Mouse (Mus musculus) cerebellum, adult 2 months (tissue): Measurements from ENCODE around the gene Nxph2. TPM values are rescaled to one million over a fixed set of nuclear protein-coding genes. Genes with fewer than 3 reads are reported as not detected.
A peak's percentile ranks its signal among the peaks of the same experiment; 100 is the strongest.
"Not testable (repeated sequence)": the region's sequence is repeated elsewhere in the genome, so short reads cannot be mapped to it uniquely, and the experiment has no call there.

Experiments
- DNase-seq, 2 experiments: peaks; one replicate each; pipeline ENCODE4 v3.0.0; 2021
- H3K27ac ChIP-seq: fragments of 200-500 bp; 2 replicates; pipeline ENCODE4 v1.5.1; 2012; ENCODE audit warnings: low read length, control low read depth, inconsistent platforms; ENCODE audit not compliant: insufficient read depth
- H3K27me3 ChIP-seq: fragments of 200-500 bp; 2 replicates; pipeline ENCODE4 v1.6.1; 2012; ENCODE audit warnings: inconsistent platforms, mild to moderate bottlenecking, low read length, moderate library complexity; ENCODE audit not compliant: control insufficient read depth, insufficient read depth
- H3K4me1 ChIP-seq: fragments of 200-500 bp; 2 replicates; pipeline ENCODE4 v1.6.1; 2011; ENCODE audit warnings: low read length; ENCODE audit not compliant: control insufficient read depth, insufficient read depth
- H3K4me3 ChIP-seq: fragments of 200-500 bp; replicated peaks from 2 replicates; pipeline ENCODE3; 2011; ENCODE audit warnings: mild to moderate bottlenecking, low read depth, low read length, control low read depth; ENCODE audit not compliant: insufficient read depth
- CTCF ChIP-seq: fragments of 200-500 bp; IDR thresholded peaks from 2 replicates; pipeline ENCODE4 v1.5.1; 2011; ENCODE audit warnings: low read depth, mild to moderate bottlenecking, control low read depth, low read length, moderate library complexity, borderline replicate concordance; ENCODE audit not compliant: insufficient read depth
- POLR2A ChIP-seq: fragments of 200-500 bp; IDR thresholded peaks from 2 replicates; pipeline ENCODE4 v1.6.1; 2011; ENCODE audit warnings: low read length, control low read depth, borderline replicate concordance; ENCODE audit not compliant: insufficient read depth
- WGBS: fragments of 180-500 bp; shearing (Covaris S2); methylation state at CpG from one replicate; pipeline ENCODE4 v1.1.7; 2018; 5-methylcytosine and 5-hydroxymethylcytosine counted together
- polyA plus RNA-seq: library from polyadenylated mRNA; depleted of rRNA; stranded (reverse); fragments of >200 nt; gene quantifications from 2 replicates; pipeline ENCODE4 v1.2.3, GENCODE M21; 2012; rRNA removed

The Nxph2 gene
- 0.87 and 0.95 TPM in 2 replicates for polyA plus RNA-seq

GRCm38 (mm10) chr2:23320746-23321585 lies at the start of gene Nxph2:
Nxph2 (plus strand) TSS chr2:23321246.
- no peak within 1 kb of the TSS for H3K27ac ChIP-seq
- H3K27me3 ChIP-seq: no peaks in the 10 kb centered on the region
- H3K4me1 ChIP-seq: peaks cover 5% of the 10 kb centered on the region
- peak in 1 of 2 experiments; percentile 0 for DNase-seq
- no peak within 1 kb of the TSS for H3K4me3 ChIP-seq
- no peak for TF ChIP-seq POLR2A
- no peak for TF ChIP-seq CTCF
- WGBS: 2% methylated on average over 31 of the region's 31 CpGs

- not testable (repeated sequence) for DNase-seq, H3K27ac ChIP-seq, H3K27me3 ChIP-seq, H3K4me1 ChIP-seq, H3K4me3 ChIP-seq
- WGBS: 56% methylated on average over 19 of the region's 19 CpGs
These were observed 30.1 kb upstream of the Nxph2 start for GRCm38 (mm10) chr2:23290991-23291390.

GRCm38 (mm10) chr2:23314869-23315268 lies 6.2 kb upstream of the Nxph2 start:
- no peaks in the 10 kb centered on the region for H3K4me1 ChIP-seq
- H3K4me3 ChIP-seq: no peak overlapping the region
- no peak for TF ChIP-seq POLR2A
- TF ChIP-seq CTCF: no peak
- no peak overlapping the region for H3K27ac ChIP-seq
- 4% methylated on average over 1 of the region's 1 CpGs for WGBS
- H3K27me3 ChIP-seq: no peaks in the 10 kb centered on the region
- DNase-seq: no peak

Other genes starting within 250 kb of the Nxph2 start
- gene Mastl, start 165.2 kb upstream of the Nxph2 start, polyA plus RNA-seq: 0.43 and 0.46 TPM in 2 replicates
- gene Yme1l1, start 164.9 kb upstream of the Nxph2 start, polyA plus RNA-seq: 30.5 and 31.2 TPM in 2 replicates
- gene 4931423N10Rik, start 113.8 kb upstream of the Nxph2 start, polyA plus RNA-seq: 0.33 and 0.34 TPM in 2 replicates